Comparison of ENCODE assay signal across 11 mouse cellular contexts in genomic region chr3:87173103-87173444, GRCm38 (mm10). TPM values are rescaled to one million over a fixed set of nuclear protein-coding genes. Genes with fewer than 3 reads are reported as not detected.
DNase-seq lines count a peak whose midpoint lies in the region; ATAC-seq and TF ChIP-seq lines count a peak whose summit lies in the region.
"Had no signal": no experiment of that assay in that cellular context is flagged by ENCODE, and none has a peak within 500 bp of the region (broad histone marks: within the 10 kb centered on the region; RNA-seq: fewer than 3 reads in every experiment).

No protein-coding gene starts in this region.

- H3K4me1 ChIP-seq in kidney, embryonic 15.5 days = peaks cover 66% of the 10 kb centered on the region
- H3K4me1 ChIP-seq in embryonic facial prominence, embryonic 11.5 days (ENCODE audit: control insufficient read depth, insufficient read depth, low read length) = peaks cover 14% of the 10 kb centered on the region
- peaks cover 44% of the 10 kb centered on the region for H3K4me1 ChIP-seq in intestine, embryonic 14.5 days (replicated peaks; ENCODE audit: control insufficient read depth, insufficient read depth, low read length)

- peaks cover 6% of the 10 kb centered on the region; the same call in 1 of the 2 replicates for H3K27me3 ChIP-seq in kidney, embryonic 15.5 days
- H3K27me3 ChIP-seq in embryonic facial prominence, embryonic 11.5 days (ENCODE audit: control insufficient read depth, insufficient read depth, low read length) = no peaks in the 10 kb centered on the region
- H3K27me3 ChIP-seq in intestine, embryonic 14.5 days (replicated peaks; ENCODE audit: control insufficient read depth, insufficient read depth, low read length) = no peaks in the 10 kb centered on the region
- H3K27me3 ChIP-seq in myocyte (ENCODE audit: control insufficient read depth, insufficient read depth, insufficient read length) = peaks cover 4% of the 10 kb centered on the region

- no peaks in the 10 kb centered on the region for H3K9me3 ChIP-seq in kidney, embryonic 15.5 days (replicated peaks)
- H3K9me3 ChIP-seq in embryonic facial prominence, embryonic 11.5 days (replicated peaks; ENCODE audit: control insufficient read depth, low read length) = no peaks in the 10 kb centered on the region
- no peaks in the 10 kb centered on the region for H3K9me3 ChIP-seq in intestine, embryonic 14.5 days (ENCODE audit: control insufficient read depth, low read length)

- DNase-seq in kidney, adult 11 months = no peak
- no peak for DNase-seq in embryonic facial prominence, embryonic 11.5 days (ENCODE audit: low spot score)
- DNase-seq in intestine, embryonic 14.5 days (ENCODE audit: low spot score) = no peak
- DNase-seq in adrenal gland, postnatal 10 days = no peak
- DNase-seq in layer of hippocampus, postnatal 14 days (ENCODE audit: low spot score in 2 of 2) = no peak
- no peak for DNase-seq in spleen, adult 12 weeks (ENCODE audit: low spot score)
- DNase-seq: cerebellum, adult 9-10 months had no signal

- WGBS in kidney, embryonic 15.5 days = 6% methylated on average over 2 of the region's 2 CpGs
- WGBS in embryonic facial prominence, embryonic 11.5 days = 4% methylated on average over 2 of the region's 2 CpGs
- WGBS in intestine, embryonic 14.5 days = 4% methylated on average over 2 of the region's 2 CpGs

- H3ac ChIP-seq in myocyte (ENCODE audit: control insufficient read depth, insufficient read length) = peak overlapping the region; percentile 42

- peak overlapping the region; percentile 88 for H3K27ac ChIP-seq in kidney, embryonic 15.5 days
- peak overlapping the region; percentile 80 for H3K27ac ChIP-seq in embryonic facial prominence, embryonic 11.5 days (replicated peaks; ENCODE audit: low read depth, low read length)
- peak overlapping the region; percentile 90 for H3K27ac ChIP-seq in intestine, embryonic 14.5 days (ENCODE audit: low read depth)
- H3K27ac ChIP-seq: left cerebral cortex, adult 2 months had no signal

- H3K36me3 ChIP-seq in kidney, embryonic 15.5 days = no peaks in the 10 kb centered on the region
- H3K36me3 ChIP-seq in embryonic facial prominence, embryonic 11.5 days (replicated peaks; ENCODE audit: control insufficient read depth, insufficient read depth, low read depth, low read length) = no peaks in the 10 kb centered on the region
- H3K36me3 ChIP-seq in intestine, embryonic 14.5 days (ENCODE audit: control insufficient read depth, insufficient read depth, low read length) = no peaks in the 10 kb centered on the region
- no peaks in the 10 kb centered on the region for H3K36me3 ChIP-seq in myocyte (ENCODE audit: control insufficient read depth, insufficient read depth)

- H3K4me2 ChIP-seq in kidney, embryonic 15.5 days = peak overlapping the region; percentile 72
- H3K4me2 ChIP-seq in embryonic facial prominence, embryonic 11.5 days (ENCODE audit: low read depth, low read length) = peak overlapping the region; percentile 86
- peak overlapping the region; percentile 91 for H3K4me2 ChIP-seq in intestine, embryonic 14.5 days (ENCODE audit: low read length)
- peak overlapping the region; percentile 87 for H3K4me2 ChIP-seq in myocyte (ENCODE audit: low read depth)

- peak overlapping the region; percentile 75 for H3K4me3 ChIP-seq in kidney, embryonic 15.5 days (replicated peaks)
- peak overlapping the region; percentile 59 for H3K4me3 ChIP-seq in embryonic facial prominence, embryonic 11.5 days (ENCODE audit: low read depth, low read length)
- H3K4me3 ChIP-seq in intestine, embryonic 14.5 days (ENCODE audit: low read depth, low read length) = peak overlapping the region; percentile 59
- H3K4me3 ChIP-seq in myocyte = peak overlapping the region; percentile 86

- peaks cover 63% of the 10 kb centered on the region for H3K79me2 ChIP-seq in myocyte (ENCODE audit: control insufficient read depth, insufficient read depth)

- no peak for TF ChIP-seq POLR2A in myocyte (IDR thresholded peaks at IDR 0.05; ENCODE audit: insufficient read length, low read depth)

- no peak; the same call in 1 of the 2 replicates for ATAC-seq in kidney, embryonic 15.5 days (replicated peaks; ENCODE audit: low FRiP score)
- peak; percentile 26; the same call in 1 of the 2 replicates for ATAC-seq in embryonic facial prominence, embryonic 11.5 days (replicated peaks; ENCODE audit: insufficient number of reproducible peaks, low FRiP score, low TSS enrichment, low read depth)
- ATAC-seq in intestine, embryonic 14.5 days (replicated peaks; ENCODE audit: low FRiP score, low TSS enrichment, low read depth) = no peak

- peak overlapping the region; percentile 83 for H3K9ac ChIP-seq in kidney, embryonic 15.5 days
- H3K9ac ChIP-seq in embryonic facial prominence, embryonic 11.5 days (replicated peaks; ENCODE audit: low read length) = peak overlapping the region; percentile 89
- H3K9ac ChIP-seq in intestine, embryonic 14.5 days (ENCODE audit: low read length) = peak overlapping the region; percentile 86

TF ChIP-seq in myocyte, 11 proteins besides CTCF, POLR2A, EP300 and RAD21:
- TF ChIP-seq MYOD1 (IDR thresholded peaks at IDR 0.05; ENCODE audit: control insufficient read depth in 1 of 3, insufficient read length in 2 of 3, low read depth in 2 of 3) (no peak), TCF3 (IDR thresholded peaks at IDR 0.05; ENCODE audit: insufficient read length, low read depth) (no peak), MAX (IDR thresholded peaks at IDR 0.05; ENCODE audit: low read depth) (no peak), USF1 (IDR thresholded peaks at IDR 0.05; ENCODE audit: low read depth) (no peak), SRF (IDR thresholded peaks at IDR 0.05; ENCODE audit: control insufficient read depth, insufficient read length, low read depth) (no peak), MYOG (IDR thresholded peaks at IDR 0.05; ENCODE audit: control insufficient read depth in 1 of 3, insufficient read depth in 1 of 3, insufficient read length in 2 of 3, low read depth in 2 of 3) (no peak), CEBPB (IDR thresholded peaks at IDR 0.05; ENCODE audit: insufficient read depth, poor library complexity, severe bottlenecking) (no peak), POLR2AphosphoS2 (IDR thresholded peaks at IDR 0.05; ENCODE audit: insufficient read length, low read depth) (no peak), E2F4 (IDR thresholded peaks at IDR 0.05; ENCODE audit: insufficient read depth) (no peak), REST (IDR thresholded peaks at IDR 0.05; ENCODE audit: insufficient read depth, insufficient read length) (no peak), TCF12 (IDR thresholded peaks at IDR 0.05; ENCODE audit: insufficient read depth, poor library complexity, severe bottlenecking) (no peak)

RNA-seq across cellular contexts. Expression of gene Kirrel, which starts 1.5 kb away (rescaled TPM):
- polyA plus RNA-seq in kidney, embryonic 15.5 days (2015; fragmentation: Nextera tagmentation; extraction: Ambion mirVana) = 17.2 and 18.5 TPM in 2 replicates
- polyA plus RNA-seq in embryonic facial prominence, embryonic 11.5 days (2014; fragmentation: Nextera tagmentation; extraction: Ambion mirVana) = 12.0 and 13.4 TPM in 2 replicates
- polyA plus RNA-seq in intestine, embryonic 14.5 days (2014; fragmentation: Nextera tagmentation; extraction: Ambion mirVana) = 10.1 and 10.8 TPM in 2 replicates
- 20.7 TPM for polyA plus RNA-seq in myocyte (2012; fragmentation: generic; extraction: Trizol)
- 10 to 100 TPM; 17.3 to 17.5 TPM for total RNA-seq in adrenal gland, postnatal 10 days (2021)
- total RNA-seq in layer of hippocampus, postnatal 14 days (2021) = 1 to 10 TPM; 4.7 to 4.8 TPM
- total RNA-seq: MEL had no signal
